Mouse (Mus musculus) megakaryocyte, embryonic 14.5 days (primary cell): Measurements from ENCODE around the gene Eepd1.

Experiments
- FLI1 ChIP-seq: IDR thresholded peaks from 2 replicates; pipeline ENCODE4 v1.6.1; 2012; ENCODE audit warnings: low read length, inconsistent platforms, mixed read lengths
- GATA1 ChIP-seq: IDR thresholded peaks from 3 replicates; pipeline ENCODE4 v1.6.1; 2012; ENCODE audit warnings: mixed read lengths, low read length, inconsistent platforms, borderline replicate concordance

DNA sequence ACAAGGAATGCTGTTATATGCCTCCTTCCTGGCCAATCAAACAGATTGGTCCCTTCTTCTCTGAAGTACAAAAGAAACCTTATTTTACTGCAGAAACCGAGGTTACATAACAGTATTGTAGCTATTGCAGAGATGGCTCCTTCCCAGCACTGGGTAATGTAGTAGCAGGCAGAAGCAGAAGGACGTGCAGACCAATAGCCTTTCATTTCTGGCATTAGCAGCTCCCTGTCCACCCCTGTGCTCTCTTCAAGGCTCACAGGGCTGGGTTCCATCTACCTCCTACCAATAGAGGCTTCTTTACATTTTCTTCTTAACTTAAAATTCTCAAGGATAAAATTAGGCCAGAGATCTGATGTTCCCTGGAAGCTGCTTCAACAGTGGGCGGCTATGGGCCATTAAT, 38.3 kb upstream of the Eepd1 start:
- TF ChIP-seq FLI1, result no peak
- TF ChIP-seq GATA1, result no peak
